Mouse (Mus musculus) lung, embryonic 14.5 days (tissue): Measurements from ENCODE around the gene Mpped2. TPM values are rescaled to one million over a fixed set of nuclear protein-coding genes. Genes with fewer than 3 reads are reported as not detected.

Experiments used
- ATAC-seq: fragments of 200-750 bp; cut with Nextera tagmentation; 2 replicates; pipeline ENCODE4 v1.8.0; 2017; ENCODE audit warnings: mild to moderate bottlenecking, moderate TSS enrichment, moderate library complexity; ENCODE audit not compliant: insufficient read depth
- DNase-seq: peaks from one replicate; pipeline ENCODE4 v3.0.0-alpha.2; 2015
- H3K27ac ChIP-seq: fragments of 300-500 bp; sonication (generic); 2 replicates; pipeline ENCODE4 v1.5.1; 2014; ENCODE audit warnings: low read depth, mild to moderate bottlenecking, moderate library complexity
- H3K27me3 ChIP-seq: fragments of 300-500 bp; sonication (generic); 2 replicates; pipeline ENCODE4 v1.6.1; 2014; ENCODE audit warnings: low read length, control low read depth; ENCODE audit not compliant: insufficient read depth
- H3K36me3 ChIP-seq: fragments of 300-500 bp; sonication (generic); 2 replicates; pipeline ENCODE4 v1.6.1; 2014; ENCODE audit warnings: control low read depth; ENCODE audit not compliant: insufficient read depth
- H3K4me1 ChIP-seq: fragments of 300-500 bp; sonication (generic); 2 replicates; pipeline ENCODE4 v1.6.1; 2014; ENCODE audit warnings: antibody characterized with exemption, control low read depth; ENCODE audit not compliant: insufficient read depth
- H3K4me2 ChIP-seq: fragments of 300-500 bp; sonication (generic); 2 replicates; pipeline ENCODE4 v1.6.1; 2014; ENCODE audit warnings: mild to moderate bottlenecking
- H3K4me3 ChIP-seq: fragments of 300-500 bp; sonication (generic); 2 replicates; pipeline ENCODE4 v1.5.1; 2014; ENCODE audit warnings: low read depth, low read length
- H3K9ac ChIP-seq: fragments of 300-500 bp; sonication (generic); 2 replicates; pipeline ENCODE4 v1.6.1; 2014
- H3K9me3 ChIP-seq: fragments of 300-500 bp; sonication (generic); 2 replicates; pipeline ENCODE4 v1.6.1; 2016; ENCODE audit warnings: low read depth, low read length, control low read depth
- CTCF ChIP-seq: IDR thresholded peaks from 2 replicates; pipeline ENCODE4 v1.5.1; 2016; ENCODE audit warnings: antibody characterized with exemption, low read depth
- WGBS: fragments of 180-500 bp; shearing (Covaris S2); extraction: QIAGEN DNeasy Blood & Tissue Kit; methylation state at CpG from one replicate; pipeline ENCODE4 v1.1.7; 2014; 5-methylcytosine and 5-hydroxymethylcytosine counted together
- polyA plus RNA-seq: library from polyadenylated mRNA; unstranded; fragments of >200 nt; fragmentation: Nextera tagmentation; extraction: Ambion mirVana; gene quantifications from 2 replicates; pipeline ENCODE4 v1.2.1, GENCODE M21; 2014

Mpped2 gene
- polyA plus RNA-seq, 1 experiment from 2014 or later = 33.3 TPM

GRCm38 (mm10) chr2:106707136-106707535 is 14.1 kb downstream of the Mpped2 start:
- no peaks in the 10 kb centered on the region for H3K9me3 ChIP-seq
- WGBS = 83% methylated on average over 2 of the region's 2 CpGs
- no peak for TF ChIP-seq CTCF
- H3K4me1 ChIP-seq = peaks cover 3% of the 10 kb centered on the region; the same call in 1 of the 2 replicates
- no peaks in the 10 kb centered on the region for H3K36me3 ChIP-seq
- no peaks in the 10 kb centered on the region for H3K27me3 ChIP-seq
- ATAC-seq = no peak
- no peak overlapping the region for H3K27ac ChIP-seq
- no peak overlapping the region for H3K9ac ChIP-seq
- no peak for DNase-seq
- no peak overlapping the region for H3K4me2 ChIP-seq
- H3K4me3 ChIP-seq = no peak overlapping the region

GRCm38 (mm10) chr2:106710862-106711477 is 17.9 kb downstream of the Mpped2 start:
- no peak for TF ChIP-seq CTCF
- Histone ChIP-seq H3K4me1 (peaks cover 7% of the 10 kb centered on the region; the same call in 1 of the 2 replicates), H3K9me3 (no peaks in the 10 kb centered on the region), H3K27ac (no peak overlapping the region), H3K27me3 (no peaks in the 10 kb centered on the region), H3K36me3 (no peaks in the 10 kb centered on the region), H3K4me3 (no peak overlapping the region), H3K9ac (no peak overlapping the region), H3K4me2 (no peak overlapping the region)
- DNase-seq (peak; percentile 66), ATAC-seq (peak; percentile 79)
- WGBS = 15% methylated on average over 7 of the region's 7 CpGs

- DNase-seq (no peak), ATAC-seq (no peak)
- no peak for TF ChIP-seq CTCF
Measured at GRCm38 (mm10) chr2:106711506-106711905, 18.4 kb downstream of the Mpped2 start.

GRCm38 (mm10) chr2:106713151-106713550 is 20.1 kb downstream of the Mpped2 start:
- no peak for TF ChIP-seq CTCF
- Histone ChIP-seq H3K9me3 (no peaks in the 10 kb centered on the region), H3K9ac (no peak overlapping the region), H3K4me1 (peaks cover 7% of the 10 kb centered on the region; the same call in 1 of the 2 replicates), H3K27me3 (no peaks in the 10 kb centered on the region), H3K36me3 (no peaks in the 10 kb centered on the region), H3K27ac (no peak overlapping the region), H3K4me3 (no peak overlapping the region), H3K4me2 (no peak overlapping the region)
- DNase-seq = peak; percentile 53
- 21% methylated on average over 4 of the region's 4 CpGs for WGBS
- ATAC-seq = 0 out of 2 replicates have a peak, but pooled peaks have one; percentile 18

More at GRCm38 (mm10) chr2:106711506-106711905, 18.4 kb downstream of the Mpped2 start:
- Histone ChIP-seq H3K36me3 (no peaks in the 10 kb centered on the region), H3K4me1 (peaks cover 7% of the 10 kb centered on the region; the same call in 1 of the 2 replicates), H3K4me2 (no peak overlapping the region), H3K27me3 (no peaks in the 10 kb centered on the region), H3K9ac (no peak overlapping the region), H3K9me3 (no peaks in the 10 kb centered on the region), H3K27ac (no peak overlapping the region), H3K4me3 (no peak overlapping the region)
- WGBS = 36% methylated on average over 6 of the region's 6 CpGs

- no peaks in the 10 kb centered on the region for H3K27me3 ChIP-seq
- H3K4me3 ChIP-seq = no peak overlapping the region
Measured at GRCm38 (mm10) chr2:106715674-106716364, 22.8 kb downstream of the Mpped2 start.

GRCm38 (mm10) chr2:106716365-106716717 is 23.3 kb downstream of the Mpped2 start:
- Histone ChIP-seq H3K36me3 (no peaks in the 10 kb centered on the region), H3K9me3 (no peaks in the 10 kb centered on the region), H3K27me3 (no peaks in the 10 kb centered on the region), H3K4me3 (no peak overlapping the region), H3K27ac (no peak overlapping the region), H3K4me2 (no peak overlapping the region), H3K9ac (no peak overlapping the region), H3K4me1 (peaks cover 4% of the 10 kb centered on the region; the same call in 1 of the 2 replicates)
- ATAC-seq = no peak
- no peak for DNase-seq
- no peak for TF ChIP-seq CTCF
- WGBS = 76% methylated on average over 7 of the region's 7 CpGs

More at GRCm38 (mm10) chr2:106715674-106716364, 22.8 kb downstream of the Mpped2 start:
- WGBS = 88% methylated on average over 10 of the region's 10 CpGs
- DNase-seq (no peak), ATAC-seq (no peak)
- Histone ChIP-seq H3K9me3 (no peaks in the 10 kb centered on the region), H3K36me3 (no peaks in the 10 kb centered on the region), H3K4me2 (no peak overlapping the region), H3K9ac (no peak overlapping the region), H3K4me1 (peaks cover 6% of the 10 kb centered on the region; the same call in 1 of the 2 replicates), H3K27ac (no peak overlapping the region)
- TF ChIP-seq CTCF = no peak

GRCm38 (mm10) chr2:106718888-106719287 is 25.8 kb downstream of the Mpped2 start:
- no peaks in the 10 kb centered on the region for H3K36me3 ChIP-seq
- no peak for TF ChIP-seq CTCF
- DNase-seq = no peak
- no peak overlapping the region for H3K9ac ChIP-seq
- ATAC-seq = no peak
- no peaks in the 10 kb centered on the region for H3K4me1 ChIP-seq
- 84% methylated on average over 5 of the region's 5 CpGs for WGBS
- H3K9me3 ChIP-seq = no peaks in the 10 kb centered on the region
- H3K27me3 ChIP-seq = no peaks in the 10 kb centered on the region
- H3K4me2 ChIP-seq = no peak overlapping the region
- H3K27ac ChIP-seq = no peak overlapping the region
- H3K4me3 ChIP-seq = no peak overlapping the region
